Mouse (Mus musculus) kidney, embryonic 15.5 days (tissue): ENCODE data around the gene Rgl2. TPM values are rescaled to one million over a fixed set of nuclear protein-coding genes. Genes with fewer than 3 reads are reported as not detected.
"Not testable (repeated sequence)": the region's sequence is repeated elsewhere in the genome, so short reads cannot be mapped to it uniquely, and the experiment has no call there.

Experiments
- ATAC-seq: fragments of 200-750 bp; cut with Nextera tagmentation; replicated peaks from 2 replicates; pipeline ENCODE4 v1.8.0; 2017; ENCODE audit warnings: moderate TSS enrichment; ENCODE audit not compliant: low FRiP score
- H3K27ac ChIP-seq: fragments of 300-500 bp; sonication (generic); 2 replicates; pipeline ENCODE4 v1.5.1; 2015; ENCODE audit warnings: mild to moderate bottlenecking, inconsistent platforms
- H3K27me3 ChIP-seq: fragments of 300-500 bp; sonication (generic); 2 replicates; pipeline ENCODE4 v1.6.1; 2015; ENCODE audit warnings: inconsistent platforms
- H3K36me3 ChIP-seq: fragments of 300-500 bp; sonication (generic); 2 replicates; pipeline ENCODE4 v1.6.1; 2015; ENCODE audit warnings: inconsistent platforms
- H3K4me1 ChIP-seq: fragments of 300-500 bp; sonication (generic); 2 replicates; pipeline ENCODE4 v1.6.1; 2015; ENCODE audit warnings: inconsistent platforms
- H3K4me2 ChIP-seq: fragments of 300-500 bp; sonication (generic); 2 replicates; pipeline ENCODE4 v1.6.1; 2015; ENCODE audit warnings: moderate library complexity, mild to moderate bottlenecking, inconsistent platforms
- H3K4me3 ChIP-seq: fragments of 300-500 bp; sonication (generic); replicated peaks from 2 replicates; pipeline ENCODE4 v1.5.1; 2015; ENCODE audit warnings: mild to moderate bottlenecking, inconsistent platforms
- H3K9ac ChIP-seq: fragments of 300-500 bp; sonication (generic); 2 replicates; pipeline ENCODE4 v1.6.1; 2015; ENCODE audit warnings: mild to moderate bottlenecking, inconsistent platforms
- H3K9me3 ChIP-seq: fragments of 300-500 bp; sonication (generic); replicated peaks from 2 replicates; pipeline ENCODE4 v1.6.1; 2016; ENCODE audit warnings: inconsistent platforms
- WGBS: fragments of 180-500 bp; shearing (Covaris S2); methylation state at CpG from one replicate; pipeline ENCODE4 v1.1.7; 2015; ENCODE audit warnings: mixed read lengths; 5-methylcytosine and 5-hydroxymethylcytosine counted together
- polyA plus RNA-seq: library from polyadenylated mRNA; unstranded; fragments of >200 nt; fragmentation: Nextera tagmentation; extraction: Ambion mirVana; gene quantifications from 2 replicates; pipeline ENCODE4 v1.2.1, GENCODE M21; 2015

The Rgl2 gene
- polyA plus RNA-seq, 1 experiment from 2014 or later = 34.5 TPM

DNA sequence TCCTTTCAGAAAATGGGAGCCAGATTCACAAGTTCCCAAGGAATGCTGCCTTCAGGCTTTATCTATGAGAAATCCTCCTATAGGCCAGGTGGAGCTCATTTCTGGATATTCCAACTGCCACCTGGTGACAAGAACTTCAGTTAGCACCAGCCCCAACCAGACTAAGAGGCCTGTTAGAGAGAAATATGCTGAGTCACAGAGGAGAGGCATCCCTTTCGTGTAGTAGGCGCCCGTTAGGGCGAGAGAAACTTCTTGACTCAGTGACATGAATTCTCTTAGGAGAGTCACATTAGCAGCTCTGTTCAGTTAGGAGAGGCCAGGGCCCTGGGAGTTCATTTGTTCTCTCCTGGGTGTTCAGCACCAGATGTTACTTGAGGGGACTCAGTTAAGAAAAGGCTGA, 29.7 kb upstream of the Rgl2 start:
- H3K4me3 ChIP-seq = no peak overlapping the region
- H3K4me1 ChIP-seq = no peaks in the 10 kb centered on the region
- H3K27me3 ChIP-seq = no peaks in the 10 kb centered on the region
- no peak overlapping the region for H3K9ac ChIP-seq
- ATAC-seq = no peak
- H3K27ac ChIP-seq = no peak overlapping the region
- no peaks in the 10 kb centered on the region for H3K9me3 ChIP-seq
- 75% methylated on average over 4 of the region's 4 CpGs for WGBS
- H3K36me3 ChIP-seq = no peaks in the 10 kb centered on the region
- no peak overlapping the region for H3K4me2 ChIP-seq

GRCm38 (mm10) chr17:33900281-33900988, 28.9 kb upstream of the Rgl2 start:
- no peak for ATAC-seq
- Histone ChIP-seq H3K27ac (no peak overlapping the region), H3K36me3 (no peaks in the 10 kb centered on the region), H3K4me2 (no peak overlapping the region), H3K9me3 (no peaks in the 10 kb centered on the region), H3K4me1 (no peaks in the 10 kb centered on the region), H3K4me3 (no peak overlapping the region), H3K9ac (no peak overlapping the region), H3K27me3 (no peaks in the 10 kb centered on the region)
- WGBS = 62% methylated on average over 7 of the region's 7 CpGs

GRCm38 (mm10) chr17:33900989-33901314, 28.4 kb upstream of the Rgl2 start:
- no peak overlapping the region for H3K9ac ChIP-seq
- WGBS = 86% methylated on average over 4 of the region's 4 CpGs

GRCm38 (mm10) chr17:33901653-33902052, 27.7 kb upstream of the Rgl2 start:
- ATAC-seq = no peak
- Histone ChIP-seq H3K4me1 (no peaks in the 10 kb centered on the region), H3K27ac (no peak overlapping the region), H3K9me3 (no peaks in the 10 kb centered on the region), H3K4me2 (no peak overlapping the region), H3K36me3 (no peaks in the 10 kb centered on the region), H3K4me3 (no peak overlapping the region), H3K9ac (no peak overlapping the region), H3K27me3 (no peaks in the 10 kb centered on the region)
- 58% methylated on average over 4 of the region's 4 CpGs for WGBS

More at GRCm38 (mm10) chr17:33900989-33901314, 28.4 kb upstream of the Rgl2 start:
- Histone ChIP-seq H3K27me3 (no peaks in the 10 kb centered on the region), H3K4me2 (no peak overlapping the region), H3K36me3 (no peaks in the 10 kb centered on the region), H3K9me3 (no peaks in the 10 kb centered on the region), H3K4me3 (no peak overlapping the region), H3K4me1 (no peaks in the 10 kb centered on the region), H3K27ac (no peak overlapping the region)
- ATAC-seq = no peak

- ATAC-seq = no peak
- 21% methylated on average over 4 of the region's 4 CpGs for WGBS
- H3K27ac ChIP-seq = no peak overlapping the region
- H3K4me1 ChIP-seq = no peaks in the 10 kb centered on the region
- no peak overlapping the region for H3K9ac ChIP-seq
- H3K9me3 ChIP-seq = no peaks in the 10 kb centered on the region
- H3K4me3 ChIP-seq = no peak overlapping the region
- H3K36me3 ChIP-seq = no peaks in the 10 kb centered on the region
- no peak overlapping the region for H3K4me2 ChIP-seq
- no peaks in the 10 kb centered on the region for H3K27me3 ChIP-seq
Measured at GRCm38 (mm10) chr17:33902079-33902478, 27.3 kb upstream of the Rgl2 start.

- no peaks in the 10 kb centered on the region for H3K9me3 ChIP-seq
- H3K4me3 ChIP-seq = no peak overlapping the region
- no peak overlapping the region for H3K27ac ChIP-seq
- H3K36me3 ChIP-seq = no peaks in the 10 kb centered on the region
- H3K4me1 ChIP-seq = peaks cover 1% of the 10 kb centered on the region; the same call in 1 of the 2 replicates
- H3K27me3 ChIP-seq = no peaks in the 10 kb centered on the region
- H3K9ac ChIP-seq = no peak overlapping the region
- WGBS = 74% methylated on average over 7 of the region's 7 CpGs
- ATAC-seq = no peak
- H3K4me2 ChIP-seq = no peak overlapping the region
Measured at GRCm38 (mm10) chr17:33902491-33902890, 26.9 kb upstream of the Rgl2 start.

- not testable (repeated sequence) for H3K27me3 ChIP-seq, H3K4me2 ChIP-seq, H3K9me3 ChIP-seq, H3K9ac ChIP-seq, H3K36me3 ChIP-seq, ATAC-seq, H3K4me3 ChIP-seq, H3K27ac ChIP-seq
- H3K4me1 ChIP-seq = peaks cover 12% of the 10 kb centered on the region
- 78% methylated on average over 6 of the region's 6 CpGs for WGBS
Measured at GRCm38 (mm10) chr17:33903911-33904651, 25.3 kb upstream of the Rgl2 start.

DNA sequence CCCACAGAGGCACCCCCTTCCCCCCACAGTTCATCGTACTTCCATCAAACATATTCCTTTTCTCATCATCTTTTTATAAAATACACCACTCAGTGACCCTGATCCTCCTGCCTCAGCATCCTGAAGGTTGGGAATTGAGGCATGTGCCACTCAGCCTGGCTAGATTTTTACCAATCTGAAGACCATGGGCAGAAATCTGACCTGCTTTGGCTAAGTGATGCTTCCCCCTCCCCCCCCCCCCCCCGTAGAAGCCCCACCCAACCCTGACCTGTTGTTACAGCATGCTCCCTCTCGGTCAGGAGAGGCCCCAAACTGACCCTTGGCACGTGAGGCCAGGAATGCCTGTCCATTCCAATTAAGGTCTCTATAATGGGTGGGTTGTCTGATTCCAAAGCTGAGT, 24.5 kb upstream of the Rgl2 start, which contains the start of gene Platr17:
Platr17 (plus strand) TSS at position 301 of the 400 bp plus-strand sequence.
- not testable (repeated sequence) for ATAC-seq, H3K4me3 ChIP-seq, H3K9ac ChIP-seq, H3K36me3 ChIP-seq, H3K27me3 ChIP-seq, H3K9me3 ChIP-seq, H3K27ac ChIP-seq, H3K4me2 ChIP-seq
- WGBS = 25% methylated on average over 4 of the region's 4 CpGs
- peaks cover 12% of the 10 kb centered on the region for H3K4me1 ChIP-seq

DNA sequence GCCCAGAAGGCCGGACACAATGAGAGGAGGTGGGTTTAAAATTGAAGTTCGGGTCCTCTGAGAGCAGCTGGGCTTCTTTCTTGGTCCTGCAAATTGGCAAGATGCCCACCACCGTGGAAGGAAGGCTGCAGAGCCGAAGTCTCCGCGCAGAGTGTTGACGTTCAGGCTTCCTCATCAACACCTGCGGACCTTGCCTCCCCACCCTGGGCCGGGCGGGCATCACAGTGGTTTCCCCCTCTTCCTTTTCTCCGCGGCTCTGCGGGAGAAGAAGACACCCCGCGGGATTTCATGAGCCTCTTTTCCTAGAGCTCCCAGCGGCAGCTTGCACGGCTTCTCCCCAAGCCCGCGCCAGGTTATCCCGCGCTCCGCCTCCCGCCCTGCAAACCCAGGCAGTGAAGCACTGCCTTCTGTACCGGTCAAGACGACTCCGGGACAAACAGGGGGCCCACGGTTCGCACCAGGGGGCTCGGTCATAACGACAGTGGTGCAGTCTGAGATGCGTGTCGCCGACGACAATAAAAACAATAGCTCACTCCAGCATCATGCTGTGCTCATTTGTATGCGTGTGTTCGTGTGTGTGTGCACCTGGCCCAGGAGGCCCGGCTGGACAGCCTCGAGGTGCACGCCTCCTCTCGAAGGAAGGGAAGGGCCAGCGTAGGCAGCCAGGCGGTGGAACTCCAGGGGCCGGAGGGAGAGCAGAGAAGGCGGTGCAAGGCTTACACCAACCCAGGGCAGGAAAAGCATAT, 20.8 kb upstream of the Rgl2 start:
- WGBS = under 1% methylated on average over 44 of the region's 44 CpGs
- peak overlapping the region; percentile 68 for H3K9ac ChIP-seq
- ATAC-seq = peak; percentile 63
- H3K36me3 ChIP-seq = peaks cover 27% of the 10 kb centered on the region
- H3K27ac ChIP-seq = peak overlapping the region; percentile 94
- H3K4me1 ChIP-seq = peaks cover 40% of the 10 kb centered on the region
- no peaks in the 10 kb centered on the region for H3K9me3 ChIP-seq
- H3K4me2 ChIP-seq = peak overlapping the region; percentile 98
- peak overlapping the region; percentile 66 for H3K4me3 ChIP-seq
- no peaks in the 10 kb centered on the region for H3K27me3 ChIP-seq

GRCm38 (mm10) chr17:33909077-33909868, 20.1 kb upstream of the Rgl2 start, which contains the start of gene Daxx:
Gene Daxx (plus strand): TSS chr17:33909414.
- H3K9ac ChIP-seq = peak within 1 kb of the TSS; percentile 77

DNA sequence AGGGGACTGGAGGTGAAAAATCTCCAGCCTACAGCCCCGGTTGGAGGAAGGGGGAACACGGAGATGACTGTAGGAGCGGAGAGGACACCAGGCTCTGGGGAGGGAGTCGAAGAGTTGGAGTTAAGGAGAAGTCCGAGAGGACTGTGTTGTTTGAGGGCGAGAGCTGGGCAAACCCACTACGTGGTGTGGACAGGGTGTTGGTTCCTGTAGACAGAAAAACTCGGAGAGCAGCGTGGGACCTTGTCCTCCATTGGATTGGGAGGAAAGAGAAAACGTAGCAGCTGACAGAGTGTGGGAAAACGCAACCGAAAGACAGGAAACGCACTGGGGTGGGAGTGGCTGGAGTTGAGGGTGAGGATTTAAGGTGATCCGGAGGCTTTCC, 19.5 kb upstream of the Rgl2 start:
- WGBS = under 1% methylated on average over 14 of the region's 14 CpGs
- Histone ChIP-seq H3K4me1 (peaks cover 42% of the 10 kb centered on the region), H3K9me3 (no peaks in the 10 kb centered on the region), H3K4me2 (peak overlapping the region; percentile 98), H3K4me3 (peak overlapping the region; percentile 66), H3K9ac (peak overlapping the region; percentile 77), H3K27me3 (no peaks in the 10 kb centered on the region), H3K27ac (peak overlapping the region; percentile 84), H3K36me3 (peaks cover 40% of the 10 kb centered on the region)
- ATAC-seq = 0 out of 2 replicates have a peak, but pooled peaks have one; percentile 6

More at GRCm38 (mm10) chr17:33909077-33909868, 20.1 kb upstream of the Rgl2 start, which contains the start of gene Daxx:
- Histone ChIP-seq H3K27me3 (no peaks in the 10 kb centered on the region), H3K27ac (peak within 1 kb of the TSS; percentile 94), H3K4me2 (peak within 1 kb of the TSS; percentile 98), H3K9me3 (no peaks in the 10 kb centered on the region), H3K36me3 (peaks cover 35% of the 10 kb centered on the region), H3K4me1 (peaks cover 40% of the 10 kb centered on the region), H3K4me3 (peak within 1 kb of the TSS; percentile 66)
- ATAC-seq = peak; percentile 96
- under 1% methylated on average over 68 of the region's 68 CpGs for WGBS
